Mouse (Mus musculus) liver, embryonic 16.5 days (tissue): ENCODE results near the gene Coq3. TPM values are rescaled to one million over a fixed set of nuclear protein-coding genes. Genes with fewer than 3 reads are reported as not detected.

Experiments
- ATAC-seq: fragments of 200-750 bp; cut with Nextera tagmentation; 2 replicates; pipeline ENCODE4 v1.8.0; 2017; ENCODE audit warnings: low read depth, mild to moderate bottlenecking, moderate number of reproducible peaks, moderate library complexity
- H3K27ac ChIP-seq: fragments of 300-500 bp; sonication (generic); 2 replicates; pipeline ENCODE4 v1.5.1; 2014; ENCODE audit warnings: mild to moderate bottlenecking, low read length
- H3K27me3 ChIP-seq: fragments of 300-500 bp; sonication (generic); 2 replicates; pipeline ENCODE4 v1.6.1; 2014; ENCODE audit warnings: low read depth, low read length, mixed read lengths; ENCODE audit not compliant: control insufficient read depth, insufficient read depth
- H3K36me3 ChIP-seq: fragments of 300-500 bp; sonication (generic); 2 replicates; pipeline ENCODE4 v1.6.1; 2014; ENCODE audit warnings: mild to moderate bottlenecking; ENCODE audit not compliant: control insufficient read depth, insufficient read depth
- H3K4me1 ChIP-seq: fragments of 300-500 bp; sonication (generic); 2 replicates; pipeline ENCODE4 v1.6.1; 2014; ENCODE audit warnings: low read depth, low read length, mixed read lengths; ENCODE audit not compliant: control insufficient read depth
- H3K4me2 ChIP-seq: fragments of 300-500 bp; sonication (generic); 2 replicates; pipeline ENCODE4 v1.6.1; 2014; ENCODE audit warnings: low read depth, low read length, mixed read lengths
- H3K4me3 ChIP-seq: fragments of 300-500 bp; sonication (generic); 2 replicates; pipeline ENCODE4 v1.5.1; 2014; ENCODE audit warnings: low read depth, mild to moderate bottlenecking, low read length
- H3K9ac ChIP-seq: fragments of 300-500 bp; sonication (generic); 2 replicates; pipeline ENCODE4 v1.6.1; 2014; ENCODE audit warnings: low read depth, low read length
- H3K9me3 ChIP-seq: fragments of 300-500 bp; sonication (generic); replicated peaks from 2 replicates; pipeline ENCODE4 v1.6.1; 2016; ENCODE audit warnings: low read length; ENCODE audit not compliant: control insufficient read depth
- WGBS: fragments of 180-500 bp; shearing (Covaris S2); extraction: QIAGEN DNeasy Blood & Tissue Kit; methylation state at CpG from one replicate; pipeline ENCODE4 v1.1.7; 2014; ENCODE audit not compliant: insufficient replicate concordance; 5-methylcytosine and 5-hydroxymethylcytosine counted together
- polyA plus RNA-seq: library from polyadenylated mRNA; unstranded; fragments of >200 nt; fragmentation: Nextera tagmentation; extraction: Ambion mirVana; gene quantifications from 2 replicates; pipeline ENCODE4 v1.2.1, GENCODE M21; 2015

Gene Coq3
- polyA plus RNA-seq, 1 experiment from 2014 or later: 6.6 TPM

DNA sequence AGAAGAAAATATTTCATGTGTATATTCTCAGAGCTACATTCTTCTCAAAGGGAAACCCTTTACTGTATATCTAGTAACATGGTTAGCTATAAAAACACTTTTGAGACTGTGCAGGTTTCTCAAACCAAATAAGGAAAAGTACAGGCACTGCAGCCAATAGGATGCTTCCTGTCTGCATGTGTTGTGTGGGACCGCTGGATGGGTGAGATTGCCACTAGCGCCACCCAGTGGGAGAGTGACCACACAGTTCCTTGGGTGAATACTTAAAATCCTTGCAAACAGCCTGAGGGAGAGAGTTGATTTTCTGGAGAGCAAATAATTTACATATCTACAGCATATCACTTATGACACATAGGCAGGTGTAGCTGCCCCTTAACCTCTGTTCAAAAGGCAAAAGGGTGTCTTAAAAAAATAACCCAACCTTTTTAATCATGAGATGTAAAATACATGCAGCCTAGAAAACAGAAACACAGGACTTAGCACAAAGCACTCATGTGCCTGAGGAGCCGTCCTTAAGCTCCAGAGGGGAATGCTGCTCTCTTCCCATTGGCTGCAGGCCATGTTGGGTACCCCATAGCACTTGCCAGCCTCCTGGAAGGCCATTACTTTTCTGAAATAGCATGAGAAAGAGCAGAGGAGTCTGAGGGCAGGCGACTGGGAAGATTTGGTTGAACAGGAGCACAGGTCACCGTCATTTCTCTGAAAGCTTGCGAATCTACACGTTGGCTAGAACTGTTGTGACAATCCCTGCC, 78.3 kb downstream of the Coq3 start:
- WGBS: 42% methylated on average over 7 of the region's 7 CpGs
- Histone ChIP-seq H3K4me1 (no peaks in the 10 kb centered on the region), H3K4me2 (no peak overlapping the region), H3K9me3 (no peaks in the 10 kb centered on the region), H3K27ac (no peak overlapping the region), H3K4me3 (no peak overlapping the region), H3K27me3 (no peaks in the 10 kb centered on the region), H3K36me3 (no peaks in the 10 kb centered on the region), H3K9ac (no peak overlapping the region)
- ATAC-seq: no peak; the same call in 1 of the 2 replicates

Other genes starting within 250 kb of the Coq3 start
- gene Prdm13, start 193.7 kb upstream of the Coq3 start, polyA plus RNA-seq: not detected in 2 replicates
- 17.6 and 18.8 TPM in 2 replicates for gene Ccnc, start 152.0 kb upstream of the Coq3 start, polyA plus RNA-seq
- 14.6 and 14.8 TPM in 2 replicates for gene Usp45, start 112.5 kb upstream of the Coq3 start, polyA plus RNA-seq
- gene Tstd3, start 112.5 kb upstream of the Coq3 start, polyA plus RNA-seq: 12.9 and 14.2 TPM in 2 replicates
- 36.5 and 39.8 TPM in 2 replicates for gene Pnisr, start 32.1 kb upstream of the Coq3 start, polyA plus RNA-seq
- gene Faxc, start 51.7 kb downstream of the Coq3 start, polyA plus RNA-seq: 0.04 and 0.06 TPM in 2 replicates